Mouse (Mus musculus) spleen, postnatal 36 days (tissue): ENCODE results near the gene Rrh.
A peak's percentile ranks its signal among the peaks of the same experiment; 100 is the strongest.

Experiments used
- DNase-seq, 2 experiments: peaks; one replicate each; pipeline ENCODE4 v3.0.0; 2022; ENCODE audit warnings: low spot score in 2 of 2, mixed read lengths in 1 of 2

Rrh gene

GRCm38 (mm10) chr3:129822206-129822775 is at the start of gene Rrh:
TSS of gene Rrh (minus strand) at chr3:129822587.
- no peak for DNase-seq

GRCm38 (mm10) chr3:129863698-129864097 is 41.3 kb upstream of the Rrh start:
- peak; percentile 9 to 24 for DNase-seq

DNA sequence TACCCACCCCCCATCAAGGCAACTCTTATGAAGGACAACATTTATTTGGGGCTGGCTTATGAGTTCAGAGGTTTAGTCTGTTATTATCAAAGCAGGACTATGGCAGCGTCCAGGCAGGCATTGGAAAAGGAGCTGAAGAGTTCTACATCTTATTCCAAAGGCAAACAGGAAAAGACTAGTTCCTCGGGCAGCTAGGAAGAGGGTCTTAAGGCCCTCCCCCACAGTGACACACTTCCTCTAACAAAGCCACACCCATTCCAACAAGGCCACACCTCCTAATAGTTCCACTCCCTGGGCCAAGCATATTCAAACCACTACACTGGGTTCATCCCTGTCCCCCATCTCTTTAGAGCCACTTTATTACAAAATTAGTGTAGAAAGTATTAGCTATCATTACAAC is 40.2 kb upstream of the Rrh start:
- DNase-seq, result no peak

GRCm38 (mm10) chr3:129846846-129847245 is 24.5 kb upstream of the Rrh start:
- DNase-seq, result no peak

- DNase-seq, result no peak
Measured at GRCm38 (mm10) chr3:129845868-129846267, 23.5 kb upstream of the Rrh start.

DNA sequence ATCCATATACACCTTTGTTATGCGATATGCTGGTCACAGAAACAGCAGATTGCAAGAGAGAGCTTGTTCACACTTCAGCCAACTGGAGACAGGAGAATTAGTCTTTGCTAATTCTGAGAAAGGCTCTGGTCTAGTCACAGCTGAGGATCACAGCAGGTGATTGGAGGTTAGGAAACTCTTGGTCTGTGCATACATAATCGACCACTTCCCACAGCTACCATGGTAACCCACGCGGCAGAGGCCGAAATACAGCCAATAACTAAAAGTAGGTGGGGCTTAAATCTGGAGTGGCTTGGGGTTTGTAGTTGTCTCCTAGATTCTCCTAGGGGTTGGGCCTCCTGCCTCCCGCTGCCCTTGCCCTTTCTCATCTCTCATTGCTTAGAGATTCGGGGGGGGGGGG is 15.6 kb upstream of the Rrh start:
- no peak for DNase-seq

DNA sequence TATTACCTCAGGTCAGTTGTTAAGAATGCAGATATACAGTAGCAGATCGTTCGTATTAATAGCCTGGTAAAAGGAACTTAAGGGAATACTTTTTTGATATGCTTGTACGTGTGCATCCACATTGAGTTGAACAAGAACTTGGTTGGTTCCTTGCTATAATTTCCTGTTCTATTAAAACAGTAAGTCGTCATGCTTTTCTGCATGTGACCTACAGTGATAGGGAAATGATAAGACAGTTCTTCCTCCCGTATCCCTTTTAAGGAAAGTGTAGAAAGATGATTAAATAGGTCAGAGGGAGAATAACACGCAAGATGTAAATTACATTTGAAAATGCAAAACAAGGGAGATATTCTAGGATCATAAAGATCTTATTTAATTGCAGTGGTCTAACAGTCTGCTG is 14.6 kb upstream of the Rrh start:
- no peak for DNase-seq

DNA sequence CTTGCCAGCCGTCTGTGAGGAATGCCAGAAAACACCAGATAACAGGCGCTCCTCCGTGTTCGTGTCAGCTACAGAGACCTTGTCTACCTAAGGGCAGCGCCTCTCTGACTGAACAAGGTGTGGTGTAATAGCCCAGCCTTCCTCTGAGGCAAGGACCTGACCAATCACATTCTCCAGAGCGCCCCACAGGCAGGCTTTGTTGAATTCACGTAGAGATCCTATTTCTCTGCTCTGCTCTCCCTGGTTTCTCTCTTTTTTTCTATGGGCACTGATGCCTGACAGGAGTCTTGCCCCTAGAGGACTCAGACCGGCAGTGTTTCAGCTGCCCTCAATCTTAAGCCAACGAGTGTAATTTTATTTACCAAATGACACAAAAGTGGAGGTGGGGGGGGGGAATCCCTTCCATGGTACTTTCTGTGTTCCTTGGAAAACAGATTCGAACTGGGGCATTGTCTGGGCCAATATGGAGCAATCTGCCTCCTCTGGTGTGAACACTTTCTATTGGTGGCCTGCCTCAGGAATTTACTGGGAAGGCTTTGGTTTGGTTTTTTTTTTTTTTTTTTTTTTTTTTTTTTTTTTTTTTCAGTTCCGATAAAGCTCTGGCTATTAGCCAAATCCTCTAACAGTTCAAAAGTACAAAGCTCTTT is 13.8 kb upstream of the Rrh start:
- no peak for DNase-seq

GRCm38 (mm10) chr3:129835388-129835934 is 13.1 kb upstream of the Rrh start, which contains the start of gene Cfi:
TSS of gene Cfi (plus strand) at chr3:129835884.
- DNase-seq, result no peak

- peak; percentile 92 to 94 for DNase-seq
Measured at GRCm38 (mm10) chr3:129831035-129831568, 8.7 kb upstream of the Rrh start, which contains the start of gene Gar1. TSS of gene Gar1 (minus strand) at chr3:129831396.

GRCm38 (mm10) chr3:129830626-129831025 is 8.2 kb upstream of the Rrh start:
- peak; percentile 36 to 42 for DNase-seq

DNA sequence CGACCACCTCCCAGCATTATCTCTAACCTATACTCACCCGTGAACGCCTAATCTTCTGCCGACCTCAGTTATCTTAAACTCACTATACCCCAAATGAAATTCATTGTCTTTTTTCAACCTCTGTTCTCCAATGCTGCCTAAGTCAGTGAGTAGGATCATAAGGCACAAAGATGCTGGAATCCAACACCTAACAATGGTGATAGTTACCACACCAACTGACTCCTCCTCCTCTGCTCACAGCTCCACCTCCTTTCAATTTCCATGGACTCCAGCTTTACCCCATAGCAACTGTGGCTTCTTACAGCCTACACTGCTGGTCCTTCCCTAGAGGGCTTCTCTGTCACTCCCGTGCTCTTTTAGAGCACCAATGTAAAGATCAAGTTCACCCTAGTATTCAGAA is 5.3 kb upstream of the Rrh start:
- DNase-seq, result no peak

DNA sequence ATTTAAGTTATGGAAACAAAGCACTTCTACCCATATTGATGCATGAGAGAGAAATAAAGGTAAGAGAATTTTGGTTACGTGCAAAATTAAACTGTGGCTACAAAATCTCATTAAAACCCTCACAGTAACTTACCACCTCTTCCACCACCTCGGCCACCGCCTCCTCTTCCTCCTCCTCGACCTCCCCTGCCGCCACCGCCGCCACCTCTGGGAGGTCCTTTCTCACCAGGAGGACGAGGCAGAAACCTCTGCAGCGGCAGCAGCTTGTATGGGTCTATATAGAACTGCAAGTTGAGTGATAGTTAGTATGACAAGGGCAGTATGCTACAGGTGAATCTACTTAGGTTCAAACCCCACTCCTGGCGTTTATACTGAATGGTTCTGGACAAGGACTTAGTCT is 4.3 kb upstream of the Rrh start:
- DNase-seq, result no peak

DNA sequence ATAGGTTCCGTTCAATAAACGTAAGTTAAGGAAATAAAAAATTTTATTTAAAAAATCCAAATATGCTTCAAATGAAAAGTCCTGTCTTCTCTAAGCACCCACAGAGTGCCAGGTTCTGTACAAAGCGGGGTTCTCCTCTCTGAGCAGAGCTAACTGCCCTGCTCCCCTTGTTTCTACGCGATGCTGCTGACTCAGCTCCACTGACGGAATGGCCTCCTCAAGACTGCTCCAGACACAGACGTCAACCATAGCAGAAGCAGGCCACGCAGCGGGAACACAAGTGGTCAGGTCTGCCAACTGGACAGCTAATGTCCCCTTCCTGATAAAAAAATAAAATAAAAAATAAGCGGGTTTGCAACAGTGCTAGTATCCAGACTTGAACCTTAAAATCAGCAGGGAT is 2.5 kb upstream of the Rrh start:
- no peak for DNase-seq

GRCm38 (mm10) chr3:129824146-129824545 is 1.8 kb upstream of the Rrh start:
- DNase-seq, result no peak

GRCm38 (mm10) chr3:129823293-129823692 is 906 bp upstream of the Rrh start:
- peak in 1 of 2 experiments; percentile 9 for DNase-seq

- DNase-seq, result no peak
Measured at GRCm38 (mm10) chr3:129821736-129822135, 651 bp downstream of the Rrh start.

GRCm38 (mm10) chr3:129820847-129821246 is 1.5 kb downstream of the Rrh start:
- no peak for DNase-seq

DNA sequence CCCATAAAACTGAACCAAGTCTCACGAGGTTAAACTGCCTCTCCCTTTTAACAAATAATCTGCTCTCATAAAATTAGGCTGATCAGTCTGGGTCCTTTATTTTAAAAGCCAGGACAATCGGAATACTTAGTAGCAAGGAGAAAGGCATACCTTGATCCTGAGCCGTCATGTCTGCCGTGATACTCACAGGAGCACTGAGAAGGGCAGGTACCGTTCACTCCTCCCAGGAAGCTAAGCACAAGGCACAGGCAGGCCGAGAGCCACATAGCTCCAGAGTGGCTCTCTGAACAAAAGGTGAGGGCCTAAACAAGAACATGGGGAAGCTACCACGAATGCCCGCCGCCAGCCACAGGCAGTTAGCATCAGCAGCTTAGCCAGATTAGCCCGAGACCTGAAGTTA is 18.6 kb downstream of the Rrh start, which contains the start of gene Lrit3:
Gene Lrit3 (minus strand): TSS at position 266 of the 400 bp plus-strand sequence.
- no peak for DNase-seq

DNA sequence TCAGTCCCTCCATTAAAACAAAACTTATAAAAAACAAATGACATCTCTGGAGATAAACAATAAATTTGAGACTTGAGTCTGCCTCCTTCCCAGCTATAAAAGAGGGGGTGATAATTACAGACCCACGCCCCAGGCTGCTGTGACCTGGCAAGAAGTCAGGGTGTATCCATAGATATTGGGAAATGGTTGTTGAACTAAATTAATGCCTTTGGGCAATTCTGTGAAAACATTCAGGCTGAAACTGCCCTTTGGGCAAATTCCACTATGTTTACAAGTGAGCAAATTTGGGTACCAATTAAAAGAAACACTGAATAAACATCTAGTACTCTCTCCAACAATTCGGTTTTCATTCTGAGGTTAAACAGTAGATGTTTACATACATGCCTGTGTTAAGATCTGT is 23.4 kb downstream of the Rrh start:
- no peak for DNase-seq

DNA sequence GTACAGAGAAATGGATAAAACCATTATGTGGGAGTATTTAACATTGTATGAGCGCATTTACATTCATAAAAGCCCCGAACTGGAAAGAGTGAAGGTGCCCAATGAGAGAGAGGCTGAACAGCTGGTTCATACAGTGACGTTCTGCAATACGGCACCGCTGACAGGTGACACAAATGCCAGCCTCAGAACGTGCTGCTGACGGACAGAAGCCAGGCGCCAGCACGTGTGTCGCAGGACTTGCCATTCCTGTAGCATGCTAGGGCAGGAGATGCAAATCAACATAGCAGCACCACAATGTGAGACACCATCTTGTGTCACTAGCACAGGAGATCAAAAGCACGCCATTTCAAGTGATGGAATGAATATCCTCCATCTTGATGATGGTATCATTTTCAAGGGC is 23.8 kb downstream of the Rrh start:
- no peak for DNase-seq

DNA sequence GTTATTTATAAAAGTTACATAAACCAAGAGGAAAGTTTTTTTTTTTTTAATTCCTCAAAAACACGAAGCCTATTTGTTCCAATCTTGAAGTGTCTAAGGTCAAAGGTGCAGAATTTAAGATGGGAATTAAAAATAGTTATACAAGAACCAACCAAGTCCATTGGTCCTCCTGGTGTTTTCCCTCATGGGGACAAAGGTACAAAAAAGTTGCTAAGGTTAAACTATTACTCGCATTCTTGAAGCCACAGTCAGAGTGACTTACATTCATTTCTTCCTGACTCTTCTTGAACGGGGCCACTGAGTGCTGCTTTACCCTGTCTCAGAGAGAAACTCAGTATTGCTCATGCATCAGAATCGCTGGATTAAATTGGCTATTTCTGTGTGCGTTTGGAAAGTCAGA is 25.0 kb downstream of the Rrh start:
- DNase-seq, result no peak

- DNase-seq, result no peak
Measured at GRCm38 (mm10) chr3:129793801-129794200, 28.6 kb downstream of the Rrh start.
